In genomic region chr9:66974721-66975225, GRCm38 (mm10) we compare ENCODE assay signal across 8 mouse cellular contexts. TPM values are rescaled to one million over a fixed set of nuclear protein-coding genes. Genes with fewer than 3 reads are reported as not detected.
DNase-seq lines count a peak whose midpoint lies in the region; ATAC-seq and TF ChIP-seq lines count a peak whose summit lies in the region.

No protein-coding gene starts in this region.

- peak; percentile 75 for TF ChIP-seq POLR2A in CH12.LX (IDR thresholded peaks at IDR 0.05; ENCODE audit: low read depth, low read length)
- peak; percentile 38 for TF ChIP-seq POLR2A in embryonic fibroblast, embryonic 13.5 days (IDR thresholded peaks at IDR 0.05; ENCODE audit: low read depth, low read length)

- TF ChIP-seq EP300 in CH12.LX (IDR thresholded peaks at IDR 0.05; ENCODE audit: low read length), result no peak

- TF ChIP-seq RAD21 in CH12.LX (IDR thresholded peaks at IDR 0.05; ENCODE audit: low read depth, low read length), result no peak

- WGBS in heart, embryonic 10.5 days, result under 1% methylated on average over 41 of the region's 41 CpGs
- whole genome bisulfite sequencing in kidney, embryonic 14.5 days, result under 1% methylated on average over 41 of the region's 41 CpGs
- 3% methylated on average over 41 of the region's 41 CpGs for WGBS in liver, embryonic 12.5 days (ENCODE audit: insufficient replicate concordance)
- under 1% methylated on average over 39 of the region's 41 CpGs for WGBS in stomach, embryonic 14.5 days

- H3K4me1 ChIP-seq in CH12.LX (ENCODE audit: control insufficient read depth in 1 of 2, insufficient read depth in 2 of 2), result peaks cover 13 to 48% of the 10 kb centered on the region in 2 experiments
- H3K4me1 ChIP-seq in embryonic fibroblast, embryonic 13.5 days (ENCODE audit: control insufficient read depth, insufficient read depth, low read length), result peaks cover 2% of the 10 kb centered on the region; the same call in 1 of the 2 replicates
- peaks cover 5% of the 10 kb centered on the region for H3K4me1 ChIP-seq in heart, embryonic 10.5 days
- no peaks in the 10 kb centered on the region for H3K4me1 ChIP-seq in kidney, embryonic 14.5 days (ENCODE audit: control insufficient read depth, insufficient read depth, low read length)
- peaks cover 11% of the 10 kb centered on the region for H3K4me1 ChIP-seq in liver, embryonic 12.5 days
- H3K4me1 ChIP-seq in stomach, embryonic 14.5 days (ENCODE audit: control insufficient read depth, insufficient read depth, low read length), result 0 out of 2 replicates have a peak, but pooled peaks cover 4% of the 10 kb centered on the region

- peak; percentile 96 for DNase-seq in CH12.LX (ENCODE audit: extremely low read depth)
- DNase-seq in brain, adult 2 months (ENCODE audit: low read depth, low spot score), result peak; percentile 67
- DNase-seq in heart, embryonic 10.5 days (ENCODE audit: low spot score), result peak; percentile 96
- peak; percentile 84 for DNase-seq in naive thymus-derived CD4-positive, alpha-beta T cell, adult 2 months (ENCODE audit: low read depth)

- dilution Hi-C loops in CH12.LX (cut with MboI; ENCODE audit: extremely low pct_ligation_motif_present, extremely low pct_unique_long_range_greater_than_20kb, low sequenced_read_pairs), result no loop called here

- H3K4me2 ChIP-seq in CH12.LX (ENCODE audit: insufficient read depth, low read depth, poor library complexity, severe bottlenecking), result peak overlapping the region; percentile 47
- peak overlapping the region; percentile 58 for H3K4me2 ChIP-seq in kidney, embryonic 14.5 days (replicated peaks; ENCODE audit: low read depth, low read length)
- H3K4me2 ChIP-seq in liver, embryonic 12.5 days, result peak overlapping the region; percentile 98
- peak overlapping the region; percentile 69 for H3K4me2 ChIP-seq in stomach, embryonic 14.5 days (replicated peaks; ENCODE audit: low read depth, low read length)

- H3K9me3 ChIP-seq in CH12.LX (replicated peaks; ENCODE audit: low read length), result no peaks in the 10 kb centered on the region
- H3K9me3 ChIP-seq in heart, embryonic 10.5 days, result no peaks in the 10 kb centered on the region
- no peaks in the 10 kb centered on the region for H3K9me3 ChIP-seq in kidney, embryonic 14.5 days (ENCODE audit: control insufficient read depth, low read length)
- H3K9me3 ChIP-seq in liver, embryonic 12.5 days (replicated peaks), result no peaks in the 10 kb centered on the region
- no peaks in the 10 kb centered on the region for H3K9me3 ChIP-seq in stomach, embryonic 14.5 days (ENCODE audit: control insufficient read depth, low read depth, low read length)

- H3K79me2 ChIP-seq in CH12.LX (replicated peaks; ENCODE audit: control insufficient read depth, extremely low read depth, insufficient read depth, poor library complexity, severe bottlenecking), result no peaks in the 10 kb centered on the region

- peak overlapping the region; percentile 79 for H3K9ac ChIP-seq in CH12.LX (ENCODE audit: insufficient read depth, low read depth)
- peak overlapping the region; percentile 82 for H3K9ac ChIP-seq in kidney, embryonic 14.5 days (ENCODE audit: low read depth, low read length)
- H3K9ac ChIP-seq in liver, embryonic 12.5 days, result peak overlapping the region; percentile 86
- peak overlapping the region; percentile 61 for H3K9ac ChIP-seq in stomach, embryonic 14.5 days (replicated peaks; ENCODE audit: low read depth, low read length)

- peak; percentile 94 for ATAC-seq in kidney, embryonic 14.5 days (ENCODE audit: low FRiP score, low TSS enrichment)
- peak; percentile 86 for ATAC-seq in liver, embryonic 12.5 days
- peak; percentile 82 for ATAC-seq in stomach, embryonic 14.5 days (ENCODE audit: insufficient number of reproducible peaks, insufficient read depth, low FRiP score, low read depth)

- no peak for TF ChIP-seq CTCF in CH12.LX (conservative IDR thresholded peaks at IDR 0.05 in 1 of 2, IDR thresholded peaks at IDR 0.05 in 1 of 2; ENCODE audit: low read depth in 2 of 2, low read length in 2 of 2)
- no peak for TF ChIP-seq CTCF in embryonic fibroblast, embryonic 13.5 days (IDR thresholded peaks at IDR 0.05; ENCODE audit: borderline replicate concordance, insufficient read depth, low read length)

- H3K4me3 ChIP-seq in CH12.LX (replicated peaks in 1 of 3; ENCODE audit: low read depth in 2 of 3, low read length in 2 of 3, poor library complexity in 1 of 3), result peak overlapping the region; percentile 71 to 96 (median 95)
- H3K4me3 ChIP-seq in embryonic fibroblast, embryonic 13.5 days (ENCODE audit: insufficient read depth, low read length), result peak overlapping the region; percentile 67
- peak overlapping the region; percentile 88 for H3K4me3 ChIP-seq in heart, embryonic 10.5 days
- peak overlapping the region; percentile 78 for H3K4me3 ChIP-seq in kidney, embryonic 14.5 days (ENCODE audit: low read length)
- H3K4me3 ChIP-seq in liver, embryonic 12.5 days, result peak overlapping the region; percentile 89
- H3K4me3 ChIP-seq in stomach, embryonic 14.5 days (ENCODE audit: low read depth, low read length), result peak overlapping the region; percentile 92

- peak overlapping the region; percentile 87 for H3K27ac ChIP-seq in CH12.LX (ENCODE audit: insufficient read depth, low read depth)
- H3K27ac ChIP-seq in embryonic fibroblast, embryonic 13.5 days (ENCODE audit: insufficient read depth, low read length), result peak overlapping the region; percentile 57; the same call in 1 of the 2 replicates
- peak overlapping the region; percentile 91 for H3K27ac ChIP-seq in heart, embryonic 10.5 days
- peak overlapping the region; percentile 91 for H3K27ac ChIP-seq in kidney, embryonic 14.5 days (ENCODE audit: low read depth, low read length)
- peak overlapping the region; percentile 90 for H3K27ac ChIP-seq in liver, embryonic 12.5 days
- H3K27ac ChIP-seq in stomach, embryonic 14.5 days (ENCODE audit: low read length), result peak overlapping the region; percentile 81; the same call in 1 of the 2 replicates

- in situ Hi-C loops in CH12.LX (cut with MboI; ENCODE audit: low pct_ligation_motif_present, low pct_unique_long_range_greater_than_20kb, low sequenced_read_pairs), result loop anchor here (25.0 kb wide), 1 partner anchor 462 kb away; the partner anchor contains the start of gene Fbxl22

- peaks cover 7 to 28% of the 10 kb centered on the region in 2 experiments for H3K36me3 ChIP-seq in CH12.LX (replicated peaks in 1 of 2; ENCODE audit: control insufficient read depth in 1 of 2, insufficient read depth in 1 of 2, low read length in 1 of 2)
- H3K36me3 ChIP-seq in heart, embryonic 10.5 days, result peaks cover 7% of the 10 kb centered on the region
- peaks cover 13% of the 10 kb centered on the region for H3K36me3 ChIP-seq in kidney, embryonic 14.5 days (ENCODE audit: control insufficient read depth, insufficient read depth, low read length)
- H3K36me3 ChIP-seq in liver, embryonic 12.5 days, result peaks cover 7% of the 10 kb centered on the region
- H3K36me3 ChIP-seq in stomach, embryonic 14.5 days (ENCODE audit: control insufficient read depth, insufficient read depth, low read length), result 0 out of 2 replicates have a peak, but pooled peaks cover 3% of the 10 kb centered on the region

- no peaks in the 10 kb centered on the region for H3K27me3 ChIP-seq in CH12.LX (replicated peaks)
- H3K27me3 ChIP-seq in heart, embryonic 10.5 days (ENCODE audit: insufficient read depth, poor library complexity, severe bottlenecking), result no peaks in the 10 kb centered on the region
- H3K27me3 ChIP-seq in kidney, embryonic 14.5 days (ENCODE audit: control insufficient read depth, insufficient read depth, low read length), result no peaks in the 10 kb centered on the region
- H3K27me3 ChIP-seq in liver, embryonic 12.5 days (replicated peaks), result no peaks in the 10 kb centered on the region
- no peaks in the 10 kb centered on the region for H3K27me3 ChIP-seq in stomach, embryonic 14.5 days (ENCODE audit: control insufficient read depth, insufficient read depth, low read length)

TF ChIP-seq in CH12.LX, 34 proteins besides CTCF, POLR2A, EP300 and RAD21 (continues in another document):
- TF ChIP-seq ZKSCAN1 (IDR thresholded peaks at IDR 0.05; ENCODE audit: borderline replicate concordance, low read depth, low read length), result no peak
- no peak; the same call in 1 of the 2 replicates for TF ChIP-seq ZMIZ1 (IDR thresholded peaks at IDR 0.05; ENCODE audit: low read depth, low read length)
- TF ChIP-seq HCFC1 (IDR thresholded peaks at IDR 0.05; ENCODE audit: low read depth, low read length), result peak; percentile 45

RNA-seq across cellular contexts. Expression of gene Lactb, which starts 0.5 kb away (rescaled TPM):
- total RNA-seq in CH12.LX (2012; rRNA removed) (14.6 and 14.7 TPM in 2 replicates), CH12.LX (2014; rRNA removed) (23.7 and 24.5 TPM in 2 replicates)
- polyA plus RNA-seq in CH12.LX (2012; ENCODE audit: insufficient read length, low read depth), result 29.4 and 31.6 TPM in 2 replicates
- polyA plus RNA-seq in embryonic fibroblast, embryonic 13.5 days (2011; ENCODE audit: insufficient read length, low read depth, missing spikeins), result 15.4 and 21.9 TPM in 2 replicates
- polyA plus RNA-seq in heart, embryonic 10.5 days (2016; fragmentation: Nextera tagmentation; extraction: Ambion mirVana), result 10.1 and 11.4 TPM in 2 replicates
- polyA plus RNA-seq in kidney, embryonic 14.5 days (2014; fragmentation: Nextera tagmentation; extraction: Ambion mirVana), result 20.6 and 23.4 TPM in 2 replicates
- 8.9 and 9.4 TPM in 2 replicates for polyA plus RNA-seq in liver, embryonic 12.5 days (2016; fragmentation: Nextera tagmentation; extraction: Ambion mirVana)
- polyA plus RNA-seq in stomach, embryonic 14.5 days (2014; fragmentation: Nextera tagmentation; extraction: Ambion mirVana), result 11.7 and 12.4 TPM in 2 replicates

RNA-seq across cellular contexts. Expression of gene Rps27l, which starts 28.9 kb away (rescaled TPM):
- total RNA-seq in CH12.LX (2012; rRNA removed), result 593 and 709 TPM in 2 replicates
- 1,628 and 1,755 TPM in 2 replicates for total RNA-seq in CH12.LX (2014; rRNA removed)
- polyA plus RNA-seq in CH12.LX (2012; ENCODE audit: insufficient read length, low read depth), result 694 and 715 TPM in 2 replicates
- 664 and 850 TPM in 2 replicates for polyA plus RNA-seq in embryonic fibroblast, embryonic 13.5 days (2011; ENCODE audit: insufficient read length, low read depth, missing spikeins)
- 626 and 705 TPM in 2 replicates for polyA plus RNA-seq in heart, embryonic 10.5 days (2016; fragmentation: Nextera tagmentation; extraction: Ambion mirVana)
- polyA plus RNA-seq in kidney, embryonic 14.5 days (2014; fragmentation: Nextera tagmentation; extraction: Ambion mirVana), result 724 and 1,042 TPM in 2 replicates
- polyA plus RNA-seq in liver, embryonic 12.5 days (2016; fragmentation: Nextera tagmentation; extraction: Ambion mirVana), result 702 and 744 TPM in 2 replicates
- polyA plus RNA-seq in stomach, embryonic 14.5 days (2014; fragmentation: Nextera tagmentation; extraction: Ambion mirVana), result 688 and 708 TPM in 2 replicates

RNA-seq across cellular contexts. Expression of gene Rab8b, which starts 55.3 kb away (rescaled TPM):
- 12.2 and 14.0 TPM in 2 replicates for total RNA-seq in CH12.LX (2012; rRNA removed)
- total RNA-seq in CH12.LX (2014; rRNA removed), result 28.0 and 31.1 TPM in 2 replicates
- polyA plus RNA-seq in CH12.LX (2012; ENCODE audit: insufficient read length, low read depth), result 23.6 and 26.1 TPM in 2 replicates
- polyA plus RNA-seq in embryonic fibroblast, embryonic 13.5 days (2011; ENCODE audit: insufficient read length, low read depth, missing spikeins), result 31.9 and 32.5 TPM in 2 replicates
- 21.1 and 21.3 TPM in 2 replicates for polyA plus RNA-seq in heart, embryonic 10.5 days (2016; fragmentation: Nextera tagmentation; extraction: Ambion mirVana)
- 18.0 and 27.3 TPM in 2 replicates for polyA plus RNA-seq in kidney, embryonic 14.5 days (2014; fragmentation: Nextera tagmentation; extraction: Ambion mirVana)
- polyA plus RNA-seq in liver, embryonic 12.5 days (2016; fragmentation: Nextera tagmentation; extraction: Ambion mirVana), result 39.4 and 42.2 TPM in 2 replicates
- polyA plus RNA-seq in stomach, embryonic 14.5 days (2014; fragmentation: Nextera tagmentation; extraction: Ambion mirVana), result 25.3 and 28.4 TPM in 2 replicates

Comparison
In these comparisons a context has a peak if more than half of its experiments do, and no peak if none do; other contexts are left out.
1. Peak in every context shown above with its lines: DNase-seq, ATAC-seq, H3K4me3 ChIP-seq and H3K27ac ChIP-seq.
2. H3K4me2 ChIP-seq: peak in every context shown above with its lines; median percentile 98 in liver, embryonic 12.5 days; 69 in stomach, embryonic 14.5 days; 58 in kidney, embryonic 14.5 days; 47 in CH12.LX.